Mouse (Mus musculus) midbrain, embryonic 12.5 days (tissue): ENCODE data around the gene Dmrta1. TPM values are rescaled to one million over a fixed set of nuclear protein-coding genes. Genes with fewer than 3 reads are reported as not detected.

Experiments
- ATAC-seq: fragments of 200-750 bp; cut with Nextera tagmentation; 2 replicates; pipeline ENCODE4 v1.8.0; 2017; ENCODE audit warnings: low read depth, moderate TSS enrichment, moderate library complexity; ENCODE audit not compliant: low FRiP score
- H3K27ac ChIP-seq: fragments of 300-500 bp; sonication (generic); replicated peaks from 2 replicates; pipeline ENCODE4 v1.5.1; 2016; ENCODE audit warnings: mild to moderate bottlenecking
- H3K27me3 ChIP-seq: fragments of 300-500 bp; sonication (generic); 2 replicates; pipeline ENCODE4 v1.6.1; 2016; ENCODE audit warnings: mild to moderate bottlenecking
- H3K36me3 ChIP-seq: fragments of 300-500 bp; sonication (generic); 2 replicates; pipeline ENCODE4 v1.6.1; 2016
- H3K4me1 ChIP-seq: fragments of 300-500 bp; sonication (generic); 2 replicates; pipeline ENCODE4 v1.6.1; 2016
- H3K4me2 ChIP-seq: fragments of 300-500 bp; sonication (generic); replicated peaks from 2 replicates; pipeline ENCODE4 v1.6.1; 2016; ENCODE audit warnings: mild to moderate bottlenecking, moderate library complexity
- H3K4me3 ChIP-seq: fragments of 300-500 bp; sonication (generic); 2 replicates; pipeline ENCODE4 v1.5.1; 2016; ENCODE audit warnings: mild to moderate bottlenecking
- H3K9ac ChIP-seq: fragments of 300-500 bp; sonication (generic); replicated peaks from 2 replicates; pipeline ENCODE4 v1.6.1; 2016; ENCODE audit warnings: mild to moderate bottlenecking, moderate library complexity
- H3K9me3 ChIP-seq: fragments of 300-500 bp; sonication (generic); 2 replicates; pipeline ENCODE4 v1.6.1; 2016; ENCODE audit warnings: mild to moderate bottlenecking
- WGBS: fragments of 180-500 bp; shearing (Covaris S2); methylation state at CpG from one replicate; pipeline ENCODE4 v1.1.7; 2016; 5-methylcytosine and 5-hydroxymethylcytosine counted together
- polyA plus RNA-seq: library from polyadenylated mRNA; unstranded; fragments of >200 nt; fragmentation: Nextera tagmentation; extraction: Ambion mirVana; gene quantifications from 2 replicates; pipeline ENCODE4 v1.2.1, GENCODE M21; 2016

The Dmrta1 gene
- polyA plus RNA-seq: 1.3 and 2.1 TPM in 2 replicates

DNA sequence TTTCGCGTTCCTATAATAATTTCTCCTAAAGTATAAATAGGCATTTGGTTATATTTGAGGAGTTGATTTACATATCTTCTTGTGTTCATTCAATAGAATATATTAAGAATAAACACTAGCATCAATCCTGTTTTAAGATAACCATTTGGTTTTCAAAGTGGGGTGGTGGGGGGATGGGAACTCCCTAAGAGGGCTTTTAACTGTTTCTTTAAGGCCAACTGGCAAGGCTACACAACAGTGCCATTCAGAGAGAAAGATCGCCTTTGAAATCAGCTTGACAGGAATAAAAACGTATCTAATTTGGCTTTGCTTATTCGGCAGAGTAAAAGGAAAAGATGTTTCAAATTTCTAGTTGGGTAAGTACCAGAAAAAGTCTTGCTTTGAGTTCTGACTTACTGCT lies at the start of gene Dmrta1:
TSS of gene Dmrta1 (plus strand) at position 242 of the 400 bp plus-strand sequence.
- H3K4me2 ChIP-seq: no peak within 1 kb of the TSS
- peak; percentile 58; the same call in 1 of the 2 replicates for ATAC-seq
- WGBS: 41% methylated on average over 5 of the region's 5 CpGs
- no peak within 1 kb of the TSS for H3K27ac ChIP-seq
- H3K27me3 ChIP-seq: no peaks in the 10 kb centered on the region
- no peaks in the 10 kb centered on the region for H3K36me3 ChIP-seq
- H3K9me3 ChIP-seq: no peaks in the 10 kb centered on the region
- peaks cover 22% of the 10 kb centered on the region for H3K4me1 ChIP-seq
- H3K9ac ChIP-seq: no peak within 1 kb of the TSS
- no peak within 1 kb of the TSS for H3K4me3 ChIP-seq

GRCm38 (mm10) chr4:89630374-89631079 lies 48.7 kb upstream of the Dmrta1 start:
- H3K27me3 ChIP-seq: peaks cover 7% of the 10 kb centered on the region; the same call in 1 of the 2 replicates
- H3K4me2 ChIP-seq: no peak overlapping the region
- H3K27ac ChIP-seq: no peak overlapping the region
- H3K36me3 ChIP-seq: no peaks in the 10 kb centered on the region
- H3K9me3 ChIP-seq: no peaks in the 10 kb centered on the region
- WGBS: 21% methylated on average over 3 of the region's 3 CpGs
- H3K4me1 ChIP-seq: 0 out of 2 replicates have a peak, but pooled peaks cover 6% of the 10 kb centered on the region
- ATAC-seq: no peak
- no peak overlapping the region for H3K4me3 ChIP-seq
- H3K9ac ChIP-seq: no peak overlapping the region

DNA sequence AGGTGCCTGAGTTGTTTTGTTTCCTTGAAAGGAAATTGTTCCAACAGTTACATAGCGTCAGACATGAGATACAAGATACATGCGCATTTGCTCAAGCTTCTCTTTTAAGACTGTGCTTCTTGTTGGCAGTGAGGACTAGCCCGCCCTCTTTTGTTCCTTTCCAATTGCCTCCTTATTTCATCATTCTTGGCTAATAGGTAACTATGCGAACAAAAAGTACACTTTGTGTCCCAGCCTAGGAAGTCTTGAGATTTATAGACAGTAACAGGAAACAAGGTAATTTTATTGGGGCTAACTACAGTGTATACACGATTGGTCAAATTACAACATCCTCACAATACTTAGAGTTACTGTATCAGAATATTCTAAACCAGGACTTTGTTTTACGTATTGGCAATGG lies 47.7 kb upstream of the Dmrta1 start:
- Histone ChIP-seq H3K9me3 (no peaks in the 10 kb centered on the region), H3K27me3 (peaks cover 11% of the 10 kb centered on the region), H3K36me3 (no peaks in the 10 kb centered on the region), H3K9ac (no peak overlapping the region), H3K27ac (no peak overlapping the region), H3K4me3 (no peak overlapping the region), H3K4me1 (0 out of 2 replicates have a peak, but pooled peaks cover 6% of the 10 kb centered on the region), H3K4me2 (no peak overlapping the region)
- no peak for ATAC-seq
- 83% methylated on average over 6 of the region's 6 CpGs for WGBS

GRCm38 (mm10) chr4:89638651-89639050 lies 40.6 kb upstream of the Dmrta1 start:
- H3K36me3 ChIP-seq: no peaks in the 10 kb centered on the region
- H3K4me2 ChIP-seq: no peak overlapping the region
- ATAC-seq: peak; percentile 72; the same call in 1 of the 2 replicates
- no peak overlapping the region for H3K4me3 ChIP-seq
- no peak overlapping the region; the same call in 1 of the 2 replicates for H3K27ac ChIP-seq
- H3K4me1 ChIP-seq: peaks cover 8% of the 10 kb centered on the region; the same call in 1 of the 2 replicates
- H3K9me3 ChIP-seq: no peaks in the 10 kb centered on the region
- 8% methylated on average over 6 of the region's 6 CpGs for WGBS
- no peak overlapping the region for H3K9ac ChIP-seq
- H3K27me3 ChIP-seq: peaks cover 17% of the 10 kb centered on the region

DNA sequence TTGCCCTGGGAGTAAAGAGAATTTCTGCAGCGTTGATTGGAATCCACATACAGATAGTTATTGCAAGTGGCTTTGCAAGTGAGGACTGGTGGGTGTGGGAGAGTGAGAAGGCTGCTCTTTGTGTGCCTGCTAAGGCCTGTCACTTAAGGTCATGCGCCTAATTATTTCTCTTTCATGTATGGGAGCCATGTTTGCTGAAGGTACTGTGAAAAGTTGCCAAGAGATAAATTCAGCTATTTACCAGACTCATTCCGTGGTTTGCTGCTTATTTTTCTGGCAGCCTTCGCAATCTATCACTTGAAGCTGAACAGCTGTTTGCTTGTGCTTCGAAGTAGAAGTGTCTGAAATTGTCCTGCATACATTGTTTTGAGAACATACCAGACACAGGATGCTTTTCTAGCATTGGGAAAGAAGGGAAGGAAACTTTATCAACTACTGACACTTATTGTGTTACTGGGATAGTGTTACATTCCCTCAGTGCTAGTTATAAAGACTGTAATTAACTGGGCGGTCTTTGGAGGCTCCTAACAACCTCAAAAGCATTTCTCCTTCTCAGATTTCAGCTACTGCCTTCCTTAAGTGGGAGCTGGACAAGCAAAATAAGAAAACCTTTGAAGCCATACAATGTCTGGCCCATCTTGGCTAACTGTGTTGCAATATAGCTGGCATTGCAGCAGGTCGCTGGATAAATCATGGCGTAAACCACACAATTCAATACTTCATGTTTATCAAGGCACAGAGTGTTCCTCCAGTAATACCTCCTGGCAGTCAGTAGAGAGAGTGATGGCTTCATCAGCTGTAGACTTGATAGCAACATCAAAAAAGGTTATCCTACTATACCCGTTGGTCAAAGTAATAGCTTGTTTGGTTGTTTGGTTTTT lies 34.8 kb upstream of the Dmrta1 start:
- 64% methylated on average over 9 of the region's 9 CpGs for WGBS
- Histone ChIP-seq H3K9me3 (no peaks in the 10 kb centered on the region), H3K36me3 (no peaks in the 10 kb centered on the region), H3K27ac (no peak overlapping the region), H3K4me1 (peaks cover 5% of the 10 kb centered on the region; the same call in 1 of the 2 replicates), H3K4me2 (no peak overlapping the region), H3K4me3 (no peak overlapping the region), H3K27me3 (peaks cover 3% of the 10 kb centered on the region), H3K9ac (no peak overlapping the region)
- ATAC-seq: no peak

DNA sequence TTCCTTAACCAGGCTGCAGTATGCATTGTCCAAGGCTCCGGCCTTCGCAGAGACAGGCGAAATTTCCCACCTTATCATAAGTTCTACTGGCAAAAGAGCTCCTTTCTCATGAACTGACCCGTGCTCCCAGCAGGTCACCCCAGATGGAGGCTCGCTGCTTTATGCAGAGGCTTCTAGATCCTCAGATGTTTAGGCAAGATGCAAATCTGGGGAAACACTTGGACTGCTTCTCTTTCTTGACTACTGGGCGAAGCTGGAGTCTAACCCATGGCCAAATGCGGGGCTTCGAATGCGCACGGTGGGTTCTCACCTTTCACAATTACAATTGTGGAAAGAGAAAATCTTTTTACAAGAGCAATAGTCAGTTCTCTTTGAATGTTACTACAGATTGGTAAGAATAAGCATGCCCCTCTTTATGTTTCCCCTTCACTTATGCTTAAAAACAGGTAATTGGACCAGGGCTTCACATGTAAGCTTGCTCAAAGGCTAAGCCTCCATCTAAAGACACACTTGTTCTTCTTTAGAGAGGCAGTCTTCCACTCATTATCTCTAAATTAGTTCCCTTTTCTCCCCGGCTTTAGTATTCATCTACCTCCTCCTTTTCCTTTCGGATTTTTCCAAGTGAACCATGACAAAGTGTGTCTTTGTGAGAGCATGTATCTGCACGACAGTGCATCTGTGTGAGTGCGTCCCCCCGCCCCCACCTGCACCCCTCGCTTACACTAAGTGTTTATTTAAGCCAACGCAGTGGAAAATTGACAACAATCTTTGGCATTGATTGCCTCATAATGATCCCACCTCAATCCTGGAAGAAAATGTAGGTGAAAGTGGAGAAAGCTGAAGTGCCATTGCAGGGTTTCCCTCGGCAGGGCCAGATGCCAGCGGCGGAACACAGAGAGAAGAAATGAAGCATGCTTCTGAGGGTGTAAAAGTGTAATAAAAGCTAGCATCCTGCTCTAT lies 28.6 kb upstream of the Dmrta1 start:
- peak; percentile 72; the same call in 1 of the 2 replicates for ATAC-seq
- H3K27ac ChIP-seq: no peak overlapping the region
- no peaks in the 10 kb centered on the region for H3K9me3 ChIP-seq
- H3K36me3 ChIP-seq: no peaks in the 10 kb centered on the region
- H3K9ac ChIP-seq: no peak overlapping the region
- peak overlapping the region; percentile 27 for H3K4me2 ChIP-seq
- H3K4me3 ChIP-seq: peak overlapping the region; percentile 2; the same call in 1 of the 2 replicates
- H3K27me3 ChIP-seq: peaks cover 9% of the 10 kb centered on the region
- 36% methylated on average over 20 of the region's 20 CpGs for WGBS
- peaks cover 11% of the 10 kb centered on the region for H3K4me1 ChIP-seq

DNA sequence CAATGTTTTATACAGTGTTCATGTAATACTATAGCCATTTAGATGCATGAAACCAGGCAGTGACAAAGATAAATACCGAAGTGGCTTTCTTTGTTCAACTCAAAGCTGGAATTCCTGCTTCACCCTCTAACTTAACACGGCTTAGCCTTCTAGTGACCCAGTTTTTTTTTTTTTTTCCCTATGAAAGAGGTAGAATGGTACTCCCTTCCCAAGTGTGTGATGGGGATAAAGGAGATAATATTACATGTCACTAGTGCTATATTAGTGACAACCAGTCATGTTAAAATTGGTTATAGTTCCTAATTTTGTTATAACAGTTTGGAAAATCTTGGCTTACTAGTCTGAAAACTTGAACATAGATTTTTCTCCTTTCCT lies 27.9 kb upstream of the Dmrta1 start:
- H3K9me3 ChIP-seq: no peaks in the 10 kb centered on the region
- H3K27me3 ChIP-seq: peaks cover 9% of the 10 kb centered on the region
- H3K4me3 ChIP-seq: no peak overlapping the region
- no peak; the same call in 1 of the 2 replicates for ATAC-seq
- H3K36me3 ChIP-seq: no peaks in the 10 kb centered on the region
- no peak overlapping the region for H3K9ac ChIP-seq
- H3K4me1 ChIP-seq: peaks cover 11% of the 10 kb centered on the region
- H3K4me2 ChIP-seq: peak overlapping the region; percentile 27
- H3K27ac ChIP-seq: no peak overlapping the region
- WGBS: 24% methylated on average over 2 of the region's 2 CpGs

DNA sequence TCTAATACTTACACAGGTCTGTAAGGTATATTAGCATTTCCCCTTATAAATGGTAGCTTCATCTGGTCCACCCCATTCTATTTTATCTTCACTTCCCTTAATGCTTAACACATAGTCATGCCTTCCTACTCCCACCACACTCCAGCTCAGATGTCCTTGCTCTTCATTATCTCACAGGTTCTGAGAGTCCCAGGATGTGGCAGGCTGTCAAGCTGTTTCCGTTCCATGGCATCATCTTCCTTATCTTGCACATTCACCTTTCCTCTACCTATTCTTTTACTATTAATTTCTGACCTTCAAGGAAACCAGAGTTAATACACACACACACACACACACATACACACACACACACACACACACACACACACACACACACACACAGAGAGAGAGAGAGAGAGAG lies 27.5 kb upstream of the Dmrta1 start:
- WGBS: 79% methylated on average over 1 of the region's 1 CpGs
- H3K27ac ChIP-seq: no peak overlapping the region
- no peak for ATAC-seq

GRCm38 (mm10) chr4:89663406-89663805 lies 15.8 kb upstream of the Dmrta1 start:
- Histone ChIP-seq H3K4me3 (no peak overlapping the region), H3K27me3 (no peaks in the 10 kb centered on the region), H3K4me2 (no peak overlapping the region), H3K27ac (no peak overlapping the region), H3K36me3 (no peaks in the 10 kb centered on the region), H3K9ac (no peak overlapping the region), H3K4me1 (no peaks in the 10 kb centered on the region), H3K9me3 (no peaks in the 10 kb centered on the region)
- WGBS: 78% methylated on average over 2 of the region's 2 CpGs
- no peak for ATAC-seq

More for the DNA sequence above, 27.5 kb upstream of the Dmrta1 start:
- Histone ChIP-seq H3K36me3 (no peaks in the 10 kb centered on the region), H3K9ac (no peak overlapping the region), H3K4me2 (no peak overlapping the region), H3K9me3 (no peaks in the 10 kb centered on the region), H3K4me3 (no peak overlapping the region), H3K27me3 (peaks cover 9% of the 10 kb centered on the region), H3K4me1 (peaks cover 11% of the 10 kb centered on the region)

- Histone ChIP-seq H3K27ac (no peak overlapping the region), H3K9ac (no peak overlapping the region), H3K9me3 (no peaks in the 10 kb centered on the region), H3K27me3 (no peaks in the 10 kb centered on the region), H3K4me1 (peaks cover 19% of the 10 kb centered on the region), H3K4me3 (no peak overlapping the region), H3K36me3 (no peaks in the 10 kb centered on the region), H3K4me2 (no peak overlapping the region)
- 87% methylated on average over 3 of the region's 3 CpGs for WGBS
- ATAC-seq: no peak
Measured at GRCm38 (mm10) chr4:89674711-89675110, 4.5 kb upstream of the Dmrta1 start.

DNA sequence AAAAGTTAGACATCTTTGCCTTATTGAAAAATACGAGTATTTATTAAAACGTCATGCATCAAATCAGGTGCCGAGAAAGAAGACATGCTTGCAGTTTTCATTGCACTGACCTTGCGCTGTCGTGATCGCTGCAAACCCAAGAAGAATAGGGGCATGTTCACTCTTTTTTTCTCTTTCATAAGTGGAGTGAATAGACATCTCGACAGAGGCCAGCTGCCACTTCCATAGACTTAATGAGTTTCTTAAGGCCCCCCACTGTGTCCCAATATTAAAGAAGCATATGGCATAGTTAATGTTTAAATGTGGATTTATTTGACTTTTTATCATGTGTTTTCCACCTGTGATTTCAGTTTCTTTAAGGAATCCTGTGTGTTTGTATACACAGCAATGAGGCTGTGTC lies 1.3 kb upstream of the Dmrta1 start:
- 28% methylated on average over 7 of the region's 7 CpGs for whole genome bisulfite sequencing
- H3K4me2 ChIP-seq: no peak overlapping the region
- no peaks in the 10 kb centered on the region for H3K36me3 ChIP-seq
- H3K9ac ChIP-seq: no peak overlapping the region
- no peaks in the 10 kb centered on the region for H3K9me3 ChIP-seq
- peak; percentile 68 for ATAC-seq
- H3K4me3 ChIP-seq: no peak overlapping the region
- no peak overlapping the region for H3K27ac ChIP-seq
- peaks cover 22% of the 10 kb centered on the region for H3K4me1 ChIP-seq
- H3K27me3 ChIP-seq: no peaks in the 10 kb centered on the region
